Mouse (Mus musculus) midbrain, embryonic 16.5 days (tissue): ENCODE measurements around the gene Rxfp2. TPM values are rescaled to one million over a fixed set of nuclear protein-coding genes. Genes with fewer than 3 reads are reported as not detected.

Experiments
- ATAC-seq: fragments of 200-750 bp; cut with Nextera tagmentation; 2 replicates; pipeline ENCODE4 v1.8.0; 2017; ENCODE audit warnings: moderate TSS enrichment
- H3K27ac ChIP-seq: fragments of 300-500 bp; sonication (generic); 2 replicates; pipeline ENCODE4 v1.5.1; 2014; ENCODE audit warnings: mild to moderate bottlenecking, low read length, mixed read lengths
- H3K27me3 ChIP-seq: fragments of 300-500 bp; sonication (generic); 2 replicates; pipeline ENCODE4 v1.6.1; 2014; ENCODE audit warnings: low read depth, low read length, mixed read lengths; ENCODE audit not compliant: control insufficient read depth, insufficient read depth
- H3K36me3 ChIP-seq: fragments of 300-500 bp; sonication (generic); 2 replicates; pipeline ENCODE4 v1.6.1; 2014; ENCODE audit warnings: mild to moderate bottlenecking, low read length, moderate library complexity, mixed read lengths; ENCODE audit not compliant: control insufficient read depth, insufficient read depth
- H3K4me1 ChIP-seq: fragments of 300-500 bp; sonication (generic); 2 replicates; pipeline ENCODE4 v1.6.1; 2014; ENCODE audit warnings: mild to moderate bottlenecking, low read length, mixed read lengths; ENCODE audit not compliant: control insufficient read depth, insufficient read depth
- H3K4me2 ChIP-seq: fragments of 300-500 bp; sonication (generic); 2 replicates; pipeline ENCODE4 v1.6.1; 2014; ENCODE audit warnings: mild to moderate bottlenecking, low read length, mixed read lengths
- H3K4me3 ChIP-seq: fragments of 300-500 bp; sonication (generic); 2 replicates; pipeline ENCODE4 v1.5.1; 2014; ENCODE audit warnings: low read depth, mild to moderate bottlenecking, low read length, moderate library complexity, mixed read lengths
- H3K9ac ChIP-seq: fragments of 300-500 bp; sonication (generic); 2 replicates; pipeline ENCODE4 v1.6.1; 2014; ENCODE audit warnings: low read depth, low read length, mixed read lengths
- H3K9me3 ChIP-seq: fragments of 300-500 bp; sonication (generic); replicated peaks from 2 replicates; pipeline ENCODE4 v1.6.1; 2014; ENCODE audit warnings: mild to moderate bottlenecking, low read length, mixed read lengths; ENCODE audit not compliant: control insufficient read depth, poor library complexity, severe bottlenecking
- WGBS: fragments of 180-500 bp; shearing (Covaris S2); extraction: QIAGEN DNeasy Blood & Tissue Kit; methylation state at CpG from one replicate; pipeline ENCODE4 v1.1.7; 2014; 5-methylcytosine and 5-hydroxymethylcytosine counted together
- polyA plus RNA-seq: library from polyadenylated mRNA; unstranded; fragments of >200 nt; fragmentation: Nextera tagmentation; extraction: Ambion mirVana; gene quantifications from 2 replicates; pipeline ENCODE4 v1.2.1, GENCODE M21; 2015

Gene Rxfp2
- polyA plus RNA-seq, 1 experiment from 2014 or later = 1.9 TPM

GRCm38 (mm10) chr5:150071738-150072137 is 53.3 kb downstream of the Rxfp2 start:
- no peak overlapping the region for H3K4me2 ChIP-seq
- peaks cover 3% of the 10 kb centered on the region; the same call in 1 of the 2 replicates for H3K4me1 ChIP-seq
- no peaks in the 10 kb centered on the region for H3K9me3 ChIP-seq
- H3K27ac ChIP-seq = no peak overlapping the region
- H3K27me3 ChIP-seq = no peaks in the 10 kb centered on the region
- H3K9ac ChIP-seq = no peak overlapping the region
- no peak for ATAC-seq
- no peak overlapping the region for H3K4me3 ChIP-seq
- no peaks in the 10 kb centered on the region for H3K36me3 ChIP-seq

DNA sequence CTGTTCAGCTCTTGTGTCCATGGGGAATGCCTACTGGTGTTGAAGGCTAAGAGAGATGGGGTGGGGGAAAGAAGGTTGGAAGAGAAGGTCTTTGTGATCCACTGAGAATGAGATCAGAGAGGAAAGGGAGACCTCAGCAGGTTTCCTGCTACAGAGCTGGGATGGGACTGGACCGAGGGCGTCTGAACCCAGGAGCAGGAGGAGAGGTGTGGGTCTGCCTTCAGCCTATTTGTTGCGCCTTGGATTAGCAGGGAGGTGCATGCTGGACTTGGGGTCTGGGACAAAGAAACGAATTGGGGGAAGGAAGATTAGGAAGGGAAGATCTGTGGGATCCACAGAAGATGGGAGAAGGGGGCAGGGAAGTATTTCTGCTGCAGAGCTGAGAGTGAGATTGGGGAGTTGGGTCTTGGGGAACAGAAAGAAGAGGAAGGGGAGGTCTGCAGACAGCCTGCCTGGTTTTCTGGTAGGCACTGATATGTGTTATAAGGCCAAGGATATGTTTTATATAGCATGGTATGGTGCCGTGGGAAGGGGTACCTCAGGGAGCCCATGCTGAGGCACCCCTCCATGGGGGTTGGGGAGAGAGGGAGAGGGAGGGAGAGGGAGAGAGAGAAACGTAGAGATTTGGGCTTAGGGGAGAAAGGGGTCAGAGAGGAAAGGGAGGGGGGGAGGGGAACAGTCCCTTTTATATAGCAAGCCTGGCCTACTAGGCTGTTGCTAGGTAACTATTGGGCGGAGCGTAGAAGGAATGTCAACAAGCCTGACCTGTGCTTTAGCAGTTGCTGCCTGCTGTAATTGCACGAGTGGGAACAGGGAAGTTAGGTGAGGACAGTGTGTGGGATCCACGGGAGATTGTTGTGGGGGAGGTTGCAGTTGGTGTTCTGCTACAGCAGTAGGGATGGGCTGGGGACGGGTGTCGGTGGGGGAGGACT is 61.7 kb downstream of the Rxfp2 start:
- Histone ChIP-seq H3K27ac (no peak overlapping the region), H3K9ac (no peak overlapping the region), H3K36me3 (no peaks in the 10 kb centered on the region), H3K4me2 (peak overlapping the region; percentile 28; the same call in 1 of the 2 replicates), H3K27me3 (no peaks in the 10 kb centered on the region), H3K9me3 (no peaks in the 10 kb centered on the region), H3K4me3 (no peak overlapping the region), H3K4me1 (peaks cover 10% of the 10 kb centered on the region)
- WGBS = 8% methylated on average over 12 of the region's 12 CpGs
- ATAC-seq = 0 out of 2 replicates have a peak, but pooled peaks have one; percentile 71

- ATAC-seq = no peak
- 88% methylated on average over 14 of the region's 14 CpGs for WGBS
- Histone ChIP-seq H3K9me3 (no peaks in the 10 kb centered on the region), H3K4me3 (no peak overlapping the region), H3K27ac (no peak overlapping the region), H3K4me1 (peaks cover 10% of the 10 kb centered on the region), H3K4me2 (no peak overlapping the region), H3K27me3 (no peaks in the 10 kb centered on the region), H3K9ac (no peak overlapping the region), H3K36me3 (no peaks in the 10 kb centered on the region)
These were observed 64.2 kb downstream of the Rxfp2 start for GRCm38 (mm10) chr5:150082696-150083095.

DNA sequence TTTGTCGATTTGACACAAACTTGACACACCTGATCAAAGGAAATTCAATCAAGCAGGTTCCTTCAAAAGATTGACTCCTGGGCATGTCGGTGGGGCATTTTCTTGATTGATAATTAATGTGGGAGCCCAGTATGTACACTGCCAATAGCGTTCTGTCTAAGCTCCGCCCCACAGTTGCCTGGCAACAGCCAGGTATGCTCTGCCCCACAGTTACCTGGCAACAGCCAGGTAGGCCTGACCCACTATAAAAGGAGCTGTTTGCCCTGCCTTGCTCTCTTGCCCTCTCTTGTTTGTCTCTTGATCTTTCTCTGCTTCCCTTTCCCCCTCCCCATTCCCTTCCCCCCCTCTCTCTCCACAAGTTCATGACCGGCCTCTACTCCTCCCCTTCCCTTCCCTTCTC is 64.7 kb downstream of the Rxfp2 start:
- H3K4me1 ChIP-seq = peaks cover 10% of the 10 kb centered on the region
- H3K4me3 ChIP-seq = no peak overlapping the region
- H3K9ac ChIP-seq = no peak overlapping the region
- no peaks in the 10 kb centered on the region for H3K36me3 ChIP-seq
- no peak overlapping the region for H3K4me2 ChIP-seq
- ATAC-seq = no peak
- H3K27ac ChIP-seq = no peak overlapping the region
- no peaks in the 10 kb centered on the region for H3K27me3 ChIP-seq
- 68% methylated on average over 5 of the region's 5 CpGs for WGBS
- no peaks in the 10 kb centered on the region for H3K9me3 ChIP-seq

DNA sequence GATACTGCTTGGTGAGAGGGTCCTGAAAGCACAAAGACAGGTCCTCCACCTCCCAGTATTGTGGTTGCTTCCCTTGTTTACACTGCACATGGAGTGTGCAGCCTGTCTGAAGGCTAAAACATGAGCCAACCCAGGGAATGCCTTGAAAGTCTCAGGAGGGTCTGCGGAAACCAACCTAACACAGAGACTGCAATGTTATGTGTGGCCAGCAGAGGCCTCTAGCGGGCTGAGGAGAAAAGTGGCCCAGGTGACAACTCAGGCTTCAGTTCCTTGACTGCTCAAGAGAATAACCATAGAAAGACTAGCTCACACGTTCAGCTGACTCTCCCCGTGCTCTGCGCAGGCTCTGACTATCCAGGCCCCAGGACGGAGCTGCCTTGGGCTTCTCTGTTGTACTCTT is 79.1 kb downstream of the Rxfp2 start:
- WGBS = 7% methylated on average over 6 of the region's 6 CpGs
- no peak overlapping the region for H3K4me2 ChIP-seq

DNA sequence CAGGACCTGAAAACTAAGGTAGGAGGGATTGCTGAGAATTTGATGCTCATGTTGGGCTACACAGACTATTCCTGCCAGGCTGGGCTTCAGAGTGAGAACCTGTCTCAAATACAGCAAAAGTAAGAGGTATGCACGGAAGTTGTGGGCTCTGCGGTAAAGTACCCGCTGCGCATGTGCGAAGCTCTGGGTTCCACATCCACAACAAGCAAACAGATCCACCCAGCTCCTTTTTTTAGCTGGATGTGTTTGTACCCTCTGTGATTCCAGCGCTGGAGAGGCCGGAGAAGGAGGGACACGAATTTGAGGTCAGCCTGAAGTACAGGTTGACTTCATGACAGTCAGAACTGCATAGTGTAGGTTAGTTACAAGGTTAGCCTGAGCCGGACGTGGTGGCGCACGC is 80.3 kb downstream of the Rxfp2 start:
- H3K27ac ChIP-seq = no peak overlapping the region
- H3K4me2 ChIP-seq = no peak overlapping the region
- ATAC-seq = no peak
- 93% methylated on average over 12 of the region's 12 CpGs for WGBS
- no peak overlapping the region for H3K4me3 ChIP-seq
- H3K27me3 ChIP-seq = no peaks in the 10 kb centered on the region
- no peaks in the 10 kb centered on the region for H3K36me3 ChIP-seq
- no peaks in the 10 kb centered on the region for H3K9me3 ChIP-seq
- H3K9ac ChIP-seq = no peak overlapping the region
- H3K4me1 ChIP-seq = no peaks in the 10 kb centered on the region

More for the DNA sequence above, 79.1 kb downstream of the Rxfp2 start:
- H3K9me3 ChIP-seq = no peaks in the 10 kb centered on the region
- no peak overlapping the region for H3K27ac ChIP-seq
- H3K36me3 ChIP-seq = no peaks in the 10 kb centered on the region
- H3K27me3 ChIP-seq = no peaks in the 10 kb centered on the region
- no peak overlapping the region for H3K4me3 ChIP-seq
- no peaks in the 10 kb centered on the region for H3K4me1 ChIP-seq
- peak; percentile 67 for ATAC-seq
- H3K9ac ChIP-seq = no peak overlapping the region

GRCm38 (mm10) chr5:150101789-150102188 is 83.3 kb downstream of the Rxfp2 start:
- no peak overlapping the region for H3K4me2 ChIP-seq
- ATAC-seq = no peak
- H3K4me3 ChIP-seq = no peak overlapping the region
- H3K27me3 ChIP-seq = no peaks in the 10 kb centered on the region
- H3K36me3 ChIP-seq = no peaks in the 10 kb centered on the region
- no peak overlapping the region for H3K9ac ChIP-seq
- H3K4me1 ChIP-seq = no peaks in the 10 kb centered on the region
- H3K9me3 ChIP-seq = no peaks in the 10 kb centered on the region
- no peak overlapping the region for H3K27ac ChIP-seq
- 89% methylated on average over 11 of the region's 11 CpGs for WGBS

DNA sequence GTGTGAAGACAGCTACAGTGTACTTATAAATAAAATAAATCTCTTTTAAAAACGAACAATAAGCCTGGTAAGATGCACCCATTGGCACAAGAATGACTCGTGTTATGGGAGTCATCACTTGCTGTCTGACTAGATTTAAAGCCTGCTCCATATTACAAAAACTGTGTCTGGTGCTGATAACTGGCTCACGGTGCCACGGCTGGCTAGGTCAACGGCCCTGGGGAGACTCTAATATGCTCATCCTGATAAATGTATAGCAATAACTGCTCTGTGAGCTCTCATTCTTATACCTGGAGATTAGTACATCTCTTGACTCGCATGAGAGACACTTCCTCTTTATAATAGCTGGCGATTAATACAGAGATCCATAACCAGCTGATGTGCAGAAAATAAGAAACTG is 87.9 kb downstream of the Rxfp2 start:
- Histone ChIP-seq H3K27me3 (no peaks in the 10 kb centered on the region), H3K4me1 (no peaks in the 10 kb centered on the region), H3K4me3 (no peak overlapping the region), H3K36me3 (no peaks in the 10 kb centered on the region), H3K4me2 (no peak overlapping the region), H3K27ac (no peak overlapping the region), H3K9me3 (no peaks in the 10 kb centered on the region), H3K9ac (no peak overlapping the region)
- no peak for ATAC-seq
- 91% methylated on average over 7 of the region's 7 CpGs for WGBS

DNA sequence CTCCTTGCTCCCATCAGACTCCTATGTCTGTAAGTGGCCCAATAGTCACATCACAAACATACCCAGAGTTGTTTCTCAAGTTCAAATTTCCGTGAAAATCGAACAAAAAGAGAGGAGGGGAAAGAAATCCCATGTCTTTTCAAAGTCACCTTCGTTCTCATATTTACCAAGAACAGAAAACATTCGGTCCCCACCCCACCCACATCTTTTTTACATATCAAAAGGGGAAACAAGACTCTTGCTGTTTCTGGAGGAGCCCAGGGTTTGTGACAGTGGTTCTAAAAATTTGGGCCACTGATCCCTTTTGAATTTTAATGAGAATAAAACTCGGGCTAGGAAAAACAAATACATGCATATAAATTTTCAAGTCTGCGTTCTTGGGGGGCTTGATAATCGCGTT is 92.8 kb downstream of the Rxfp2 start:
- 36% methylated on average over 8 of the region's 8 CpGs for WGBS
- Histone ChIP-seq H3K9ac (no peak overlapping the region), H3K9me3 (no peaks in the 10 kb centered on the region), H3K36me3 (no peaks in the 10 kb centered on the region), H3K4me1 (peaks cover 3% of the 10 kb centered on the region; the same call in 1 of the 2 replicates), H3K27me3 (no peaks in the 10 kb centered on the region), H3K4me2 (no peak overlapping the region), H3K4me3 (no peak overlapping the region), H3K27ac (no peak overlapping the region)
- ATAC-seq = no peak
